In the genomic region with DNA sequence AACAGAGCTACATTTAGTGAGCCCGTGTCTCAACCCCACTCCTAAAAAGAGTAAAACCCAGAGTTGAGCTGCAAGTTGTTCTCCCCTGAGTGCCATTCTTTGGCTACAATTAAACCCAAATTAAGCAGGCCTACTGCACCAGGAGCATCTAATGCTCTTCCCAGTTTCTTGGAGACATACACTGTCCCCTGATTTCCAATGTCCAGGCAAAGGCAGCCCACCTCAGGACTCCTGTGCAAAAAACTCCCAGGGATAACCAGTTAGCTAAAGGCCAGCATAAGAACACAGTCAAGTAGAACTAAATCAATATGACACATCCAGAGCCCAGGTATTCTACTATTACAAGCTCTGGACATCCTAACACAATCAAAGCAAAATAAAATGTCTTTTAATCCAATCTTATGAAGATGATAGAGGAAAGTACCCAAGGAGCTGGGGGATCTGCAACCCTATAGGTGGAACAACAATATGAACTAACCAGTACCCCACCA, we compare ENCODE assay signal across 6 mouse cellular contexts. TPM values are rescaled to one million over a fixed set of nuclear protein-coding genes. Genes with fewer than 3 reads are reported as not detected.
DNase-seq lines count a peak whose midpoint lies in the region; ATAC-seq and TF ChIP-seq lines count a peak whose summit lies in the region.
"Not testable (repeated sequence)": the region's sequence is repeated elsewhere in the genome, so short reads cannot be mapped to it uniquely, and the experiment has no call there.

No protein-coding gene starts in this region.

- peak; percentile 24; the same call in 1 of the 2 replicates for ATAC-seq in embryonic facial prominence, embryonic 15.5 days (ENCODE audit: insufficient number of reproducible peaks, low FRiP score, low TSS enrichment, low read depth)
- 0 out of 2 replicates have a peak, but pooled peaks have one; percentile 36 for ATAC-seq in hindbrain, embryonic 11.5 days (ENCODE audit: low FRiP score)
- peak; percentile 41; the same call in 1 of the 2 replicates for ATAC-seq in limb, embryonic 11.5 days (ENCODE audit: insufficient number of reproducible peaks, low FRiP score, low TSS enrichment, low read depth)
- not testable (repeated sequence) for ATAC-seq in lung, embryonic 14.5 days (ENCODE audit: insufficient read depth)
- ATAC-seq in midbrain, postnatal 0 days (ENCODE audit: low FRiP score): peak; percentile 38; the same call in 1 of the 2 replicates
- ATAC-seq in stomach, embryonic 16.5 days (ENCODE audit: insufficient read depth, low FRiP score): peak; percentile 33; the same call in 1 of the 2 replicates

- not testable (repeated sequence) for H3K36me3 ChIP-seq in embryonic facial prominence, embryonic 15.5 days; hindbrain, embryonic 11.5 days (ENCODE audit: control insufficient read depth, insufficient read depth, low read length); limb, embryonic 11.5 days (ENCODE audit: control insufficient read depth, insufficient read depth, low read length); lung, embryonic 14.5 days (ENCODE audit: insufficient read depth); midbrain, postnatal 0 days (ENCODE audit: insufficient read depth, low read length); stomach, embryonic 16.5 days (ENCODE audit: control insufficient read depth, insufficient read depth, low read length)

- not testable (repeated sequence) for H3K4me2 ChIP-seq in embryonic facial prominence, embryonic 15.5 days (replicated peaks); hindbrain, embryonic 11.5 days (replicated peaks; ENCODE audit: low read depth, low read length); limb, embryonic 11.5 days (ENCODE audit: low read depth, severe bottlenecking); lung, embryonic 14.5 days; midbrain, postnatal 0 days (ENCODE audit: low read depth, low read length, poor library complexity, severe bottlenecking); stomach, embryonic 16.5 days (ENCODE audit: low read depth, low read length)

- H3K4me1 ChIP-seq in embryonic facial prominence, embryonic 15.5 days; hindbrain, embryonic 11.5 days (replicated peaks; ENCODE audit: control insufficient read depth, insufficient read depth, low read length); limb, embryonic 11.5 days (ENCODE audit: control insufficient read depth, insufficient read depth, low read length); lung, embryonic 14.5 days (ENCODE audit: insufficient read depth); midbrain, postnatal 0 days (ENCODE audit: insufficient read depth, low read length); stomach, embryonic 16.5 days (ENCODE audit: control insufficient read depth, insufficient read depth, low read length): not testable (repeated sequence)

- not testable (repeated sequence) for H3K27me3 ChIP-seq in embryonic facial prominence, embryonic 15.5 days; hindbrain, embryonic 11.5 days (ENCODE audit: control insufficient read depth, insufficient read depth, low read length); limb, embryonic 11.5 days (ENCODE audit: control insufficient read depth, insufficient read depth, low read length); lung, embryonic 14.5 days (ENCODE audit: insufficient read depth, low read length); midbrain, postnatal 0 days (ENCODE audit: insufficient read depth, low read length); stomach, embryonic 16.5 days (ENCODE audit: control insufficient read depth, insufficient read depth, low read length)

- not testable (repeated sequence) for DNase-seq in hindbrain, embryonic 11.5 days (ENCODE audit: low spot score); limb, embryonic 11.5 days (ENCODE audit: low spot score); midbrain, postnatal 0 days (ENCODE audit: low spot score)
- peak; percentile 0 for DNase-seq in lung, embryonic 14.5 days

- not testable (repeated sequence) for H3K9me3 ChIP-seq in embryonic facial prominence, embryonic 15.5 days (replicated peaks); hindbrain, embryonic 11.5 days (ENCODE audit: control insufficient read depth, low read length); limb, embryonic 11.5 days (ENCODE audit: control insufficient read depth, low read length); lung, embryonic 14.5 days (ENCODE audit: low read depth, low read length); midbrain, postnatal 0 days (ENCODE audit: low read length); stomach, embryonic 16.5 days (replicated peaks; ENCODE audit: control insufficient read depth, low read length)

- H3K27ac ChIP-seq in embryonic facial prominence, embryonic 15.5 days (replicated peaks); hindbrain, embryonic 11.5 days (ENCODE audit: low read depth, low read length); limb, embryonic 11.5 days (replicated peaks; ENCODE audit: low read depth, low read length); lung, embryonic 14.5 days (ENCODE audit: low read depth); midbrain, postnatal 0 days (ENCODE audit: low read depth, low read length); stomach, embryonic 16.5 days (ENCODE audit: low read length): not testable (repeated sequence)

- H3K4me3 ChIP-seq in embryonic facial prominence, embryonic 15.5 days (replicated peaks); hindbrain, embryonic 11.5 days (ENCODE audit: low read depth, low read length); limb, embryonic 11.5 days (ENCODE audit: low read depth, low read length); lung, embryonic 14.5 days (ENCODE audit: low read depth, low read length); midbrain, postnatal 0 days (ENCODE audit: low read depth, low read length); stomach, embryonic 16.5 days (replicated peaks; ENCODE audit: low read length): not testable (repeated sequence)

- not testable (repeated sequence) for TF ChIP-seq CTCF in lung, embryonic 14.5 days (IDR thresholded peaks at IDR 0.05; ENCODE audit: low read depth); midbrain, postnatal 0 days (IDR thresholded peaks at IDR 0.05)

- WGBS in embryonic facial prominence, embryonic 15.5 days: 78% methylated on average over 1 of the region's 1 CpGs
- WGBS in hindbrain, embryonic 11.5 days: 88% methylated on average over 1 of the region's 1 CpGs
- WGBS in limb, embryonic 11.5 days: 80% methylated on average over 1 of the region's 1 CpGs
- WGBS in lung, embryonic 14.5 days: 86% methylated on average over 1 of the region's 1 CpGs
- WGBS in midbrain, postnatal 0 days: 84% methylated on average over 1 of the region's 1 CpGs
- WGBS in stomach, embryonic 16.5 days: 86% methylated on average over 1 of the region's 1 CpGs

- H3K9ac ChIP-seq in embryonic facial prominence, embryonic 15.5 days; hindbrain, embryonic 11.5 days (ENCODE audit: low read depth, low read length); limb, embryonic 11.5 days (ENCODE audit: low read length); lung, embryonic 14.5 days; midbrain, postnatal 0 days (replicated peaks; ENCODE audit: low read length, poor library complexity, severe bottlenecking); stomach, embryonic 16.5 days (ENCODE audit: low read length): not testable (repeated sequence)

RNA-seq across cellular contexts. Expression of gene Zfp709, which starts 35.8 kb away (rescaled TPM):
- 5.4 and 8.6 TPM in 2 replicates for polyA plus RNA-seq in embryonic facial prominence, embryonic 15.5 days (2015; fragmentation: Nextera tagmentation; extraction: Ambion mirVana)
- polyA plus RNA-seq in hindbrain, embryonic 11.5 days (2014; fragmentation: Nextera tagmentation; extraction: Ambion mirVana): 6.6 and 8.2 TPM in 2 replicates
- polyA plus RNA-seq in limb, embryonic 11.5 days (2014; fragmentation: Nextera tagmentation; extraction: Ambion mirVana): 4.2 and 4.5 TPM in 2 replicates
- 7.1 and 8.2 TPM in 2 replicates for polyA plus RNA-seq in lung, embryonic 14.5 days (2014; fragmentation: Nextera tagmentation; extraction: Ambion mirVana)
- 9.0 and 12.0 TPM in 2 replicates for total RNA-seq in midbrain, postnatal 0 days (2014; rRNA removed)
- polyA plus RNA-seq in midbrain, postnatal 0 days (2015; fragmentation: Nextera tagmentation; extraction: Ambion mirVana): 5.6 and 6.0 TPM in 2 replicates
- polyA plus RNA-seq in stomach, embryonic 16.5 days (2015; fragmentation: Nextera tagmentation; extraction: Ambion mirVana): 5.1 and 6.6 TPM in 2 replicates
